Mouse (Mus musculus) hindbrain, embryonic 11.5 days (tissue): Measurements from ENCODE around the gene Trio. TPM values are rescaled to one million over a fixed set of nuclear protein-coding genes. Genes with fewer than 3 reads are reported as not detected.

Experiments
- ATAC-seq: fragments of 200-750 bp; cut with Nextera tagmentation; 2 replicates; pipeline ENCODE4 v1.8.0; 2017; ENCODE audit warnings: mild to moderate bottlenecking, moderate TSS enrichment, moderate library complexity; ENCODE audit not compliant: low FRiP score
- DNase-seq: peaks from one replicate; pipeline ENCODE4 v3.0.0-alpha.2; 2015; ENCODE audit warnings: low spot score
- H3K27ac ChIP-seq: fragments of 300-500 bp; sonication (generic); 2 replicates; pipeline ENCODE4 v1.5.1; 2014; ENCODE audit warnings: mild to moderate bottlenecking, low read depth, low read length
- H3K27me3 ChIP-seq: fragments of 300-500 bp; sonication (generic); 2 replicates; pipeline ENCODE4 v1.6.1; 2014; ENCODE audit warnings: mild to moderate bottlenecking, low read length, moderate library complexity, mixed read lengths; ENCODE audit not compliant: control insufficient read depth, insufficient read depth
- H3K36me3 ChIP-seq: fragments of 300-500 bp; sonication (generic); 2 replicates; pipeline ENCODE4 v1.6.1; 2014; ENCODE audit warnings: mild to moderate bottlenecking, low read length, moderate library complexity, mixed read lengths; ENCODE audit not compliant: control insufficient read depth, insufficient read depth
- H3K4me1 ChIP-seq: fragments of 300-500 bp; sonication (generic); replicated peaks from 2 replicates; pipeline ENCODE4 v1.6.1; 2014; ENCODE audit warnings: low read length, mixed read lengths; ENCODE audit not compliant: control insufficient read depth, insufficient read depth
- H3K4me2 ChIP-seq: fragments of 300-500 bp; sonication (generic); replicated peaks from 2 replicates; pipeline ENCODE4 v1.6.1; 2014; ENCODE audit warnings: mild to moderate bottlenecking, low read depth, low read length
- H3K4me3 ChIP-seq: fragments of 300-500 bp; sonication (generic); 2 replicates; pipeline ENCODE4 v1.5.1; 2014; ENCODE audit warnings: low read depth, low read length
- H3K9ac ChIP-seq: fragments of 300-500 bp; sonication (generic); 2 replicates; pipeline ENCODE4 v1.6.1; 2014; ENCODE audit warnings: low read depth, low read length
- H3K9me3 ChIP-seq: fragments of 300-500 bp; sonication (generic); 2 replicates; pipeline ENCODE4 v1.6.1; 2016; ENCODE audit warnings: low read length; ENCODE audit not compliant: control insufficient read depth
- WGBS: fragments of 180-500 bp; shearing (Covaris S2); extraction: QIAGEN DNeasy Blood & Tissue Kit; methylation state at CpG from one replicate; pipeline ENCODE4 v1.1.7; 2014; 5-methylcytosine and 5-hydroxymethylcytosine counted together
- polyA plus RNA-seq: library from polyadenylated mRNA; unstranded; fragments of >200 nt; fragmentation: Nextera tagmentation; extraction: Ambion mirVana; gene quantifications from 2 replicates; pipeline ENCODE4 v1.2.1, GENCODE M21; 2014

The Trio gene
- polyA plus RNA-seq, 1 experiment from 2014 or later, result 49.8 TPM

DNA sequence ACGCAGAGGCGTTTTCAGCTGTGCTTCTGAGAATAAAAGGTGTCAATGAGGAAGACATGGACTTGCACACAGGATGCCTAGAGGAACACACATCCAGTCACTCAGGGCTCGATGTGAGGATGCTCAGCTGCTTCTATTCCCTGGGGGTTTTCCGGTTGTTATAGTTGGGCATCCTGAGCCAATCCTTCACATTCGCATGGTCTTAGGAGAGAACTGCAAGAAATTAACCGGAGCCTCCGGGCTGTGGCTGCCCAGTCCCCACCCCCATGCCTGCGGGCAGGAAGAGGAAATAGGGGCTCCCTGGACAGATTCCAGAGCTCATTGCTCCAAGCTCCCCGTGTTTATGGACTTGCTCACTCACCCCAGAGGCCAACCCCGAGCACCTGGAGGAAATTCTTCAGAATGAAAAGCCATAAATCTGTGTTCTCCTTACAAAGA, 241.5 kb downstream of the Trio start:
- Histone ChIP-seq H3K36me3 (no peaks in the 10 kb centered on the region), H3K9ac (peak overlapping the region; percentile 4), H3K27me3 (no peaks in the 10 kb centered on the region), H3K9me3 (no peaks in the 10 kb centered on the region), H3K4me3 (no peak overlapping the region), H3K27ac (peak overlapping the region; percentile 75), H3K4me1 (peaks cover 21% of the 10 kb centered on the region), H3K4me2 (peak overlapping the region; percentile 11; the same call in 1 of the 2 replicates)
- 41% methylated on average over 10 of the region's 10 CpGs for WGBS
- peak; percentile 51 for DNase-seq
- peak; percentile 31 for ATAC-seq

DNA sequence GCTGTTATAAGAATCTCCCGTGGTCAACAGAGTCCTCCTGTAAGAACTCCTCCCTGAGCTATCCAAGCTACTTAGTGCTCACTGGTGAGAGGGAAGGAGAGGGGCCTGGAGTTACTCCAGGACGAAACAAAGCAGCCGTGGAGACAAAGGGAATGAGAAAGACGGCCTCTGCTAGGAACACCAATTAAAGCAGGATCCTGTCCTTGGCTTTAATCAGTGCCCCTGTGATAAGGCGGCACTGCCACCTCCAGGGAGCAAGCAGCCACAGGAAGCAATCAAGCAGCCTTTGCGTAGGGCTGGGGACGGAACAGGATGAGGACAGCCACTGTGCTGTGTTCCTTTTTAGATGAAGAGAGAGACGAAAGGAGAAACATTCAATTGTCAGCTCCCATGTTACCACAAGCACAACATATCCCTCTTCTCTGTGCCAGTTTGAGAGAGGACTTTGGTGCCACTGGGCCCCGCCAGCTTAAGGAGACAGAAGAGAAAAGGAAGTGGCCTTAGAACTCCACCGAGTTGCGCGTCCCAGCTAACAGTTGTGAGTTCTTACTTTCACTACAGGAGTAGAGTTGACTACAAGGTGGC, 242.0 kb downstream of the Trio start:
- H3K9ac ChIP-seq, result peak overlapping the region; percentile 4
- DNase-seq, result peak; percentile 52
- H3K27ac ChIP-seq, result peak overlapping the region; percentile 75
- H3K4me3 ChIP-seq, result no peak overlapping the region
- H3K36me3 ChIP-seq, result no peaks in the 10 kb centered on the region
- H3K4me1 ChIP-seq, result peaks cover 22% of the 10 kb centered on the region
- no peaks in the 10 kb centered on the region for H3K9me3 ChIP-seq
- 39% methylated on average over 12 of the region's 12 CpGs for WGBS
- no peaks in the 10 kb centered on the region for H3K27me3 ChIP-seq
- peak overlapping the region; percentile 11; the same call in 1 of the 2 replicates for H3K4me2 ChIP-seq
- ATAC-seq, result peak; percentile 18; the same call in 1 of the 2 replicates

DNA sequence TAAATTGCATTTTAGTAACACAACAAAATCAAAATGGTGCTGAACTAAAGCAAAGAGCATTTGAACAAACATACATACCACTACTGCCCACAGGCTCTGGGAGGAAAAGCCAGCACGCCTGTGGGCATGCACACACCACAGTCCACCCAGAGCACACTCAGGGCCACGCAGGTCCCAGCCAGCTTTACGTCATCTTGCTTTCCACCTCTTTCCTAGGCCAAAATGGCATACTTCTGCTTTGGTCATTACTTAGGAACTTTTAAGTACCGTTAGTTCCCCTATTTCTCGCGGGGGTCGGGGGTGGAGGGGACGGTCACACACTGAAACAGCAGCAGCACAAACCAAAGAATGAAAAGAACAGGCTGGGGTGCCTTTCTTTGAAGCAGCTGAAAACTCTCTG, 242.6 kb downstream of the Trio start:
- H3K27me3 ChIP-seq, result no peaks in the 10 kb centered on the region
- H3K27ac ChIP-seq, result peak overlapping the region; percentile 75
- H3K4me1 ChIP-seq, result peaks cover 21% of the 10 kb centered on the region
- no peak overlapping the region for H3K4me3 ChIP-seq
- H3K9me3 ChIP-seq, result no peaks in the 10 kb centered on the region
- H3K4me2 ChIP-seq, result peak overlapping the region; percentile 11; the same call in 1 of the 2 replicates
- no peaks in the 10 kb centered on the region for H3K36me3 ChIP-seq
- 54% methylated on average over 8 of the region's 8 CpGs for WGBS
- DNase-seq (no peak), ATAC-seq (no peak)
- H3K9ac ChIP-seq, result peak overlapping the region; percentile 4

DNA sequence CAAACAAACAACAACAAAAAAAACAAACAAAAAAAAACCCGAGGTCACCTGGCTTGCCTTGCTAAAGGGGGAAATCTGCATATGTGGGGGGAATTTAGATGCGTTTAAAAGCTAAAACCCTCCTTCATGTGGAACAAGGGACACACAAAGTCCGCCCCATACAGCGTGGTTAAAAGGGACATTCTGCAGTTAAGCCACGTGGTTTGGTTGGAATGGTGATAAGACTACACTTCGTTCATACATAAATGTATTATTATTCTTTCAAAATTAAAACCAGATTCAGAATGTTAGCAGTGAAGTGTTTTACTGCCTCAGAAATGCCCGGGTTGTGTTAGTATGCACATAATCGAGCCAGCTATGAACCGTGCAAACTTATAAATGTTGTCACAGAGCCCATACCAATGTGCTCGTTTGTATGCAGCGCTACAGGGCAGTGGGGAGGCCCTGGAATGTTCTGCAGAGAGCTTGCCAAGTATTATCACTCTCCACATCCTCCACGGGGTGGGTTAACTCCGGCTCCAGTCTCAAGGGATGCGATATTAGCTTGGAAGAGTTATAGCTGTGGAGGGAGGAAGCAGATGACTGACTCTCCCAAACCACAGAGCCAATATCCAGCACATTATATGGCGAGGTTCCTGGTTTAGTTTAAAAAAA, 243.1 kb downstream of the Trio start:
- no peak for ATAC-seq
- H3K9me3 ChIP-seq, result no peaks in the 10 kb centered on the region
- H3K27ac ChIP-seq, result peak overlapping the region; percentile 75; the same call in 1 of the 2 replicates

DNA sequence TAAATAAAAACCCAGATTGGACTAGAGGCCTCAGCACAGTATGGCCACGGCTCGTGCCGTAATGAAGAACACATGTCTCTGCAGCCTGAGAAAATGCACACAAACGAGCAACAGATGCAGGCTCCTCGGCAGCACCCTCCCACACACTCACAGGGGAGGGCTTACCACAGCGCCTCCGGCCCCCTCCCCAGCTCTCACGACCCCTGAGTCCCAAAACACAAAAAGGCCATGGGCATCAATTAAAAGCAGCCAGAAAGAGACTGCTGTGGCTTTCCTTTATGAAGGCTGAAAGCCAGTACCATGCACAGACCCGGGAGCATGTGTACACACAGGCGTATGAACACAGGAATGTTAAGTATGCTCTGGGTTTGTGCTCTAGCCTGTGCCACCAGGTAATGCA, 245.8 kb downstream of the Trio start:
- peaks cover 21% of the 10 kb centered on the region for H3K4me1 ChIP-seq
- H3K4me2 ChIP-seq, result no peak overlapping the region
- H3K9me3 ChIP-seq, result no peaks in the 10 kb centered on the region
- DNase-seq (peak; percentile 39), ATAC-seq (peak; percentile 69)
- no peaks in the 10 kb centered on the region for H3K27me3 ChIP-seq
- no peak overlapping the region for H3K9ac ChIP-seq
- H3K4me3 ChIP-seq, result no peak overlapping the region
- H3K27ac ChIP-seq, result peak overlapping the region; percentile 43
- H3K36me3 ChIP-seq, result no peaks in the 10 kb centered on the region
- 25% methylated on average over 10 of the region's 10 CpGs for WGBS

More for the DNA sequence above, 243.1 kb downstream of the Trio start:
- H3K27me3 ChIP-seq, result no peaks in the 10 kb centered on the region
- peaks cover 21% of the 10 kb centered on the region for H3K4me1 ChIP-seq
- no peaks in the 10 kb centered on the region for H3K36me3 ChIP-seq
- no peak overlapping the region for H3K4me3 ChIP-seq
- WGBS, result 64% methylated on average over 15 of the region's 15 CpGs
- DNase-seq, result no peak
- H3K9ac ChIP-seq, result no peak overlapping the region
- no peak overlapping the region for H3K4me2 ChIP-seq

DNA sequence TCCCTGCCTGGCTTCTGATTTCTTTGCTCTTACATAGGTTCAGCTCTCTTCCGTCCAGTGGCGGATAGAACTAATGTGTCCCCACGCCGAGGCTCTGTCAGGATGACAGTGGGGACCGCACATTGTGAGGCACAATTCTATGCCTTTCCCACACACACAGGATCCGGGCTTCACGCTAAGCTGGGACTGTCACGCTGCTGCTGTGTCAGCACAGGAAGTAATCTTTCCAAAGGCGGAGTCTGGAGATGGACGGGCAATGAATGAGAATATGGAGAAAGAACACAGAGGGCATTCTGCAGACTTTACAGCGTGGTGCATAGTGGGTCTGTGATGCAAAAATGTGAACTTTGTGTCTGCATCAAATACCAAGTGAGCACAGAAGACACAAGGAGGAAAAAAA, 246.2 kb downstream of the Trio start:
- Histone ChIP-seq H3K27me3 (no peaks in the 10 kb centered on the region), H3K4me2 (no peak overlapping the region), H3K9ac (no peak overlapping the region), H3K4me3 (no peak overlapping the region), H3K4me1 (peaks cover 21% of the 10 kb centered on the region), H3K27ac (peak overlapping the region; percentile 43; the same call in 1 of the 2 replicates), H3K36me3 (no peaks in the 10 kb centered on the region), H3K9me3 (no peaks in the 10 kb centered on the region)
- peak; percentile 29; the same call in 1 of the 2 replicates for ATAC-seq
- 39% methylated on average over 11 of the region's 11 CpGs for WGBS
- peak; percentile 44 for DNase-seq

DNA sequence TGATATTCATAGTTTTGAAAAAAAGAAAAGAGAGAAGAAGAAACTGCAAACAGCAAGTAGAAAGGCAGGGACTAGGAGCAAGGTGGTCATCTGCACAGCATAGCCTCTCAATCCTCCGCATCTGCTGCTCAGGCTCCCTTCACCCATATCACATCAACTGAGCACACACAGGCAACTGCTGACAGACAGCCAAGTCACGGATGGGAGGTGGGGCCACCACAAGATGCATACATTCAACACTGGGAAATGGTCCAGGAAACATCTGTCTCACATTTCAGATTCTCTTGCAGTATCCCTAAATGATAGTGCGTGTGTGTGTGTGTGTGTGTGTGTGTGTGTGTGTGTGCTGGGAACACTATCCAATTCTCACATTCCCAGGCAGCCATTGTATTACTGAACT, 247.4 kb downstream of the Trio start:
- Histone ChIP-seq H3K27me3 (no peaks in the 10 kb centered on the region), H3K36me3 (0 out of 2 replicates have a peak, but pooled peaks cover 5% of the 10 kb centered on the region), H3K9ac (no peak overlapping the region), H3K4me3 (no peak overlapping the region), H3K4me2 (no peak overlapping the region), H3K27ac (peak overlapping the region; percentile 51), H3K4me1 (peaks cover 13% of the 10 kb centered on the region), H3K9me3 (no peaks in the 10 kb centered on the region)
- ATAC-seq (no peak), DNase-seq (no peak)
- 59% methylated on average over 3 of the region's 3 CpGs for WGBS

DNA sequence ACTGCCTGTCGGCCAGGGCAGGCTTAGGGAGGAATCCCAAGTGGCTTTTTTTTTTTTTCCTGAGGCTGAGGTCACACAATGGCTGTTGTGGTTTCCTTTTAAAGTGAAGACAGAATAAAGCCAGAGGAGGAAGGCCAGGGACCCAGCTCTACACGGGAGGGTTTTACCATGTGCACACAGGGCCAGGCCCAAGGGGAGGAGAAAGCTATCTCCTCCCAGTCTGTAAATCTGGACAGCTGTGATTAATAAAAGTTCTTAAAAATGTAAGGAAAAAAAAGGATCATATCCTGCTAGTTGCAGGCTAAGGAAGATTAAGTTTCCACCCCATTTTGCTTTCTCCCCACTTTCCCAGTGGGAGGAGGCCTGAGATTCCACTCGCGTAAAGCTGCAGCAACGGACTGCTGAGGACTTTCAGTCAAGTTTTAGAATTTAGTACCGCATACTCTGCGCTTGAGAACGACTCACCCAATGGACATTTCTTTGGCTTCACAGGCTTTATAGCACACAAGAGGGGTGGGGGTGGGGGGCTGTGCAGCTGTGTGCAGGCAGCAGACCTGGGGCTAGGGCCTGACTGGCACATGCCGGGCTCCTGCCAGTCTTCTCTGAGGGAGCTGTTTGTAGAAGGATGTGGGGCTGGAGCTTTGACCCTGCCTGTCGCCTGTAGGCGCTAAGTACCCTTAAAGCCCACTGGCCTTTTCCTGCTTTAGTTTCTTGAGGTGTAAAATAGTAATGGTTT, 248.0 kb downstream of the Trio start:
- Histone ChIP-seq H3K4me3 (no peak overlapping the region), H3K4me1 (peaks cover 10% of the 10 kb centered on the region), H3K27me3 (no peaks in the 10 kb centered on the region), H3K27ac (peak overlapping the region; percentile 51; the same call in 1 of the 2 replicates), H3K9me3 (no peaks in the 10 kb centered on the region), H3K9ac (no peak overlapping the region), H3K36me3 (0 out of 2 replicates have a peak, but pooled peaks cover 5% of the 10 kb centered on the region), H3K4me2 (no peak overlapping the region)
- 50% methylated on average over 11 of the region's 11 CpGs for WGBS
- no peak for DNase-seq
- ATAC-seq, result no peak
